Mouse (Mus musculus): Measurements from ENCODE around the gene Tbx21. TPM values are rescaled to one million over a fixed set of nuclear protein-coding genes. Genes with fewer than 3 reads are reported as not detected.

The Tbx21 gene
- 1 to 10 TPM in 1 of 2 experiments, under 1 TPM in 1; 0.97 to 1.4 TPM for total RNA-seq (2021)
- long read RNA-seq, experiment 1, result 0 reads
- long read RNA-seq, experiment 2, partial matches to known transcripts, result 0 of 3 reads
- long read RNA-seq, experiment 2, other reads (novel, unspliced or antisense), result 0 of 3 reads

- DNase-seq, result no peak
- intact Hi-C loops (cut with DNase I; ENCODE audit: low total_unique reads), result no loop called here
Measured at GRCm38 (mm10) chr11:97114671-97115601, at the start of gene Tbx21. Gene Tbx21 (minus strand): TSS chr11:97115331.

GRCm38 (mm10) chr11:97160341-97160740, 45.2 kb upstream of the Tbx21 start:
- intact Hi-C loops (cut with DNase I; ENCODE audit: low total_unique reads), result no loop called here
- DNase-seq, result no peak

- intact Hi-C loops (cut with DNase I; ENCODE audit: low total_unique reads), result no loop called here
- DNase-seq, result no peak
Measured at GRCm38 (mm10) chr11:97156999-97157398, 41.9 kb upstream of the Tbx21 start.

GRCm38 (mm10) chr11:97152662-97153287, 37.6 kb upstream of the Tbx21 start:
- intact Hi-C loops (cut with DNase I; ENCODE audit: low total_unique reads), result no loop called here
- no peak for DNase-seq

- intact Hi-C loops (cut with DNase I; ENCODE audit: low total_unique reads), result no loop called here
- peak; percentile 42 for DNase-seq
Measured at GRCm38 (mm10) chr11:97152023-97152426, 36.9 kb upstream of the Tbx21 start.

- DNase-seq, result peak; percentile 53
- intact Hi-C loops (cut with DNase I; ENCODE audit: low total_unique reads), result no loop called here
Measured at GRCm38 (mm10) chr11:97151343-97151801, 36.2 kb upstream of the Tbx21 start, which contains the start of gene Tbkbp1. Gene Tbkbp1 (minus strand): TSS chr11:97151495.

GRCm38 (mm10) chr11:97150411-97151330, 35.5 kb upstream of the Tbx21 start:
- intact Hi-C loops (cut with DNase I; ENCODE audit: low total_unique reads), result no loop called here
- DNase-seq, result peak; percentile 50

GRCm38 (mm10) chr11:97149995-97150410, 34.9 kb upstream of the Tbx21 start:
- DNase-seq, result peak; percentile 81
- intact Hi-C loops (cut with DNase I; ENCODE audit: low total_unique reads), result loop anchor here (2.0 kb wide), 1 partner anchor 49 kb away; no protein-coding TSS in a partner anchor

- DNase-seq, result no peak
- intact Hi-C loops (cut with DNase I; ENCODE audit: low total_unique reads), result loop anchor here (2.0 kb wide), 1 partner anchor 48 kb away; no protein-coding TSS in a partner anchor
Measured at GRCm38 (mm10) chr11:97149026-97149425, 33.9 kb upstream of the Tbx21 start.

GRCm38 (mm10) chr11:97148591-97148990, 33.5 kb upstream of the Tbx21 start:
- no peak for DNase-seq

GRCm38 (mm10) chr11:97147333-97147732, 32.2 kb upstream of the Tbx21 start:
- intact Hi-C loops (cut with DNase I; ENCODE audit: low total_unique reads), result no loop called here
- DNase-seq, result no peak

More at GRCm38 (mm10) chr11:97148591-97148990, 33.5 kb upstream of the Tbx21 start:
- intact Hi-C loops (cut with DNase I; ENCODE audit: low total_unique reads), result loop anchor here (2.0 kb wide), 1 partner anchor 48 kb away; no protein-coding TSS in a partner anchor

- intact Hi-C loops (cut with DNase I; ENCODE audit: low total_unique reads), result no loop called here
- peak; percentile 76 for DNase-seq
Measured at GRCm38 (mm10) chr11:97146724-97147123, 31.6 kb upstream of the Tbx21 start.

GRCm38 (mm10) chr11:97145951-97146350, 30.8 kb upstream of the Tbx21 start:
- intact Hi-C loops (cut with DNase I; ENCODE audit: low total_unique reads), result no loop called here

GRCm38 (mm10) chr11:97145320-97145719, 30.2 kb upstream of the Tbx21 start:
- no peak for DNase-seq
- intact Hi-C loops (cut with DNase I; ENCODE audit: low total_unique reads), result no loop called here

More at GRCm38 (mm10) chr11:97145951-97146350, 30.8 kb upstream of the Tbx21 start:
- no peak for DNase-seq

- DNase-seq, result no peak
- intact Hi-C loops (cut with DNase I; ENCODE audit: low total_unique reads), result no loop called here
Measured at GRCm38 (mm10) chr11:97143196-97143900, 28.2 kb upstream of the Tbx21 start.

- intact Hi-C loops (cut with DNase I; ENCODE audit: low total_unique reads), result no loop called here
- DNase-seq, result no peak
Measured at GRCm38 (mm10) chr11:97142159-97142608, 27.1 kb upstream of the Tbx21 start.

GRCm38 (mm10) chr11:97140811-97141210, 25.7 kb upstream of the Tbx21 start:
- intact Hi-C loops (cut with DNase I; ENCODE audit: low total_unique reads), result no loop called here
- no peak for DNase-seq

- intact Hi-C loops (cut with DNase I; ENCODE audit: low total_unique reads), result no loop called here
- no peak for DNase-seq
Measured at GRCm38 (mm10) chr11:97139256-97139655, 24.1 kb upstream of the Tbx21 start.
